Mouse (Mus musculus) midbrain, embryonic 14.5 days (tissue): ENCODE results near the gene Dctn3. TPM values are rescaled to one million over a fixed set of nuclear protein-coding genes. Genes with fewer than 3 reads are reported as not detected.
A peak's percentile ranks its signal among the peaks of the same experiment; 100 is the strongest.
"Not testable (repeated sequence)": the region's sequence is repeated elsewhere in the genome, so short reads cannot be mapped to it uniquely, and the experiment has no call there.

Experiments used
- ATAC-seq: fragments of 200-750 bp; cut with Nextera tagmentation; 2 replicates; pipeline ENCODE4 v1.8.0; 2017; ENCODE audit warnings: moderate number of reproducible peaks, moderate library complexity; ENCODE audit not compliant: low FRiP score, low TSS enrichment
- DNase-seq: peaks from one replicate; pipeline ENCODE4 v3.0.0-alpha.2; 2015
- H3K27ac ChIP-seq: fragments of 300-500 bp; sonication (generic); replicated peaks from 2 replicates; pipeline ENCODE4 v1.5.1; 2014; ENCODE audit warnings: mild to moderate bottlenecking, low read depth, low read length, moderate library complexity
- H3K27me3 ChIP-seq: fragments of 300-500 bp; sonication (generic); 2 replicates; pipeline ENCODE4 v1.6.1; 2014; ENCODE audit warnings: low read length, control low read depth, mixed read lengths; ENCODE audit not compliant: control insufficient read depth, insufficient read depth
- H3K36me3 ChIP-seq: fragments of 300-500 bp; sonication (generic); 2 replicates; pipeline ENCODE4 v1.6.1; 2014; ENCODE audit warnings: low read length, control low read depth; ENCODE audit not compliant: control insufficient read depth, insufficient read depth
- H3K4me1 ChIP-seq: fragments of 300-500 bp; sonication (generic); 2 replicates; pipeline ENCODE4 v1.6.1; 2014; ENCODE audit warnings: mild to moderate bottlenecking, antibody characterized with exemption, low read length, control low read depth; ENCODE audit not compliant: control insufficient read depth, insufficient read depth
- H3K4me2 ChIP-seq: fragments of 300-500 bp; sonication (generic); 2 replicates; pipeline ENCODE4 v1.6.1; 2014; ENCODE audit warnings: mild to moderate bottlenecking, low read length, moderate library complexity
- H3K4me3 ChIP-seq: fragments of 300-500 bp; sonication (generic); replicated peaks from 2 replicates; pipeline ENCODE4 v1.5.1; 2014; ENCODE audit warnings: low read depth, low read length
- H3K9ac ChIP-seq: fragments of 300-500 bp; sonication (generic); replicated peaks from 2 replicates; pipeline ENCODE4 v1.6.1; 2014; ENCODE audit warnings: mild to moderate bottlenecking, low read length, moderate library complexity
- H3K9me3 ChIP-seq: fragments of 300-500 bp; sonication (generic); 2 replicates; pipeline ENCODE4 v1.6.1; 2016; ENCODE audit warnings: low read length, control low read depth, mixed read lengths; ENCODE audit not compliant: control insufficient read depth
- WGBS: fragments of 180-500 bp; shearing (Covaris S2); extraction: QIAGEN DNeasy Blood & Tissue Kit; methylation state at CpG from one replicate; pipeline ENCODE4 v1.1.7; 2014; 5-methylcytosine and 5-hydroxymethylcytosine counted together
- polyA plus RNA-seq: library from polyadenylated mRNA; unstranded; fragments of >200 nt; fragmentation: Nextera tagmentation; extraction: Ambion mirVana; gene quantifications from 2 replicates; pipeline ENCODE4 v1.2.1, GENCODE M21; 2014

The Dctn3 gene
- polyA plus RNA-seq, 1 experiment from 2014 or later: 249 TPM

- no peak overlapping the region for H3K27ac ChIP-seq
- peaks cover 9% of the 10 kb centered on the region; the same call in 1 of the 2 replicates for H3K36me3 ChIP-seq
- no peak overlapping the region for H3K4me2 ChIP-seq
- H3K4me1 ChIP-seq: peaks cover 40% of the 10 kb centered on the region
- no peak overlapping the region for H3K9ac ChIP-seq
- no peak overlapping the region for H3K4me3 ChIP-seq
- 71% methylated on average over 4 of the region's 4 CpGs for WGBS
- no peak for ATAC-seq
- H3K27me3 ChIP-seq: no peaks in the 10 kb centered on the region
- DNase-seq: no peak
- H3K9me3 ChIP-seq: no peaks in the 10 kb centered on the region
These were observed 12.7 kb downstream of the Dctn3 start for GRCm38 (mm10) chr4:41710229-41710628.

DNA sequence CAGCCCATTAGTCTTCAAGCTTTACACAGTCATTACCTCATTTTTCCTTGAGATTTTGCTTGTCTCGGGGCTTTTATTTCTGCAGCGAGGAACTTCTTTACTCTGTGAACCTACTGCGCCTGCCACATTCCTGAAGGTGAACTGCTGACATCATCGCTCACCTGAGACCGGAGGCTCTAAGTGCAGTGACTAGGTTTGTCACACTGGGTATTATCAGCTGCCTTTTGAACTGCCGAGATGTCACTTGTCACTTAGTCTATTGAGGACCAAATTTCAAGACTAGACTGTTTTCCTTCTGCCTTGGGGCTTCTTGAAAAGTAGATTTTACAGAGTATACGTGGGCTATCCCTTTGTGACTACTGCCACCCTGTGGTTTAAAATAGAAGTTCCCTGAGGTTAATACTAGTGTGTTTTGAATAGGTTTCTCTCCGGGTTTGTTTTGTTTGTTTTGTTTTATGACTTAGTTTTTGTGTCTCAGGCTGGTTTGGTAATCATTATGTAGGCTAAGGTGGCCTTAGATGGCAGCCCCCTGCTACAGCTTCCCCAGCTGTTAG is 14.7 kb downstream of the Dctn3 start:
- Histone ChIP-seq H3K27ac (peak overlapping the region; percentile 72; the same call in 1 of the 2 replicates), H3K36me3 (peaks cover 5% of the 10 kb centered on the region; the same call in 1 of the 2 replicates), H3K9me3 (no peaks in the 10 kb centered on the region), H3K4me3 (no peak overlapping the region), H3K4me2 (no peak overlapping the region), H3K4me1 (peaks cover 40% of the 10 kb centered on the region), H3K9ac (no peak overlapping the region), H3K27me3 (no peaks in the 10 kb centered on the region)
- WGBS: 47% methylated on average over 8 of the region's 8 CpGs
- peak; percentile 92 for DNase-seq
- ATAC-seq: no peak

GRCm38 (mm10) chr4:41707011-41707535 is 15.9 kb downstream of the Dctn3 start:
- Histone ChIP-seq H3K27me3 (no peaks in the 10 kb centered on the region), H3K4me2 (peak overlapping the region; percentile 42), H3K9ac (no peak overlapping the region; the same call in 1 of the 2 replicates), H3K4me1 (peaks cover 31% of the 10 kb centered on the region), H3K27ac (peak overlapping the region; percentile 73), H3K9me3 (no peaks in the 10 kb centered on the region), H3K4me3 (no peak overlapping the region), H3K36me3 (peaks cover 5% of the 10 kb centered on the region; the same call in 1 of the 2 replicates)
- peak; percentile 93 for DNase-seq
- whole genome bisulfite sequencing: 0% methylated on average over 13 of the region's 13 CpGs
- ATAC-seq: peak; percentile 84

DNA sequence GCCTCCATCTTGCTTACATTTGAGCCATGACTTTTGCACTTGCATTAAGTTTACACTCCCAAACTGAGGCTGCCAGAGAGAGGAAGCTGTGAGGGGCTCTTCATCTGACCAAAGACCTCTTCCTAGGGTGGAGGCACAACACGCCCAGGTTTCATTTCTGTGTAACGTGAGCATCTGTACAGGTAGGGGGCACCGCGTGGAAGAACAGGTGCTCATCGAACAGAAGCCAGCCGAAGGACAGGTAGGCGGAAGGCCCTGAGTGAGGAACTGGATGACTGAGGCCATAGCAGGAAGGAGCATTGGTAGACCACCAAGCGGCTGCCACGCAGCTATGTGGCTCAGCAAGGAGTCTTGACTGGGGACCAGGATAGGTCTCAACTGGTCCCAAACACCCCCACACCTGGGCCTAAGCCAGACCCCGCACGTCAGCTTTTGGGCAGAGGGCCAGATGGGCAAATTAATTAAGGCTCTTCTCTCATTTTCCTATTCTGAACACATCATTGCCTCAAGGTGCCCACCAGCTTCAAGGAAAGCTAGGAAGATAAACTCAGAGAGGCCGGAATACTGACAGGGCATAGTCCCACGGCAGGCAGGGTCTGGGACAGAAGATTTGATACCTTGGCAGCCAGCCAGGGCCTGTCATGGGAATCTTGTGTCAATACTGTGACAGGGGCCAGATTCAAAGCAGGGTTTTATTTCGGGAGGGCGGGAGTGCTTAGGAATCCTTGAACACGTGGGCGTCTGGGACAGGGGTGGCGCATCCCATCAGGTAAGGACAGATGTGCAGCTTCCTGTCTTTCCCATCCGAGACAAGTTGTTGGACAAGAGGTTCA is 16.8 kb downstream of the Dctn3 start:
- H3K9ac ChIP-seq: no peak overlapping the region
- peak overlapping the region; percentile 42 for H3K4me2 ChIP-seq
- no peaks in the 10 kb centered on the region for H3K36me3 ChIP-seq
- H3K9me3 ChIP-seq: no peaks in the 10 kb centered on the region
- ATAC-seq (peak; percentile 32; the same call in 1 of the 2 replicates), DNase-seq (peak; percentile 69)
- no peak overlapping the region for H3K4me3 ChIP-seq
- WGBS: 45% methylated on average over 19 of the region's 19 CpGs
- H3K4me1 ChIP-seq: peaks cover 23% of the 10 kb centered on the region
- H3K27me3 ChIP-seq: no peaks in the 10 kb centered on the region
- peak overlapping the region; percentile 73 for H3K27ac ChIP-seq

- Histone ChIP-seq H3K4me2 (no peak overlapping the region), H3K4me3 (no peak overlapping the region), H3K36me3 (no peaks in the 10 kb centered on the region), H3K9ac (no peak overlapping the region), H3K27me3 (no peaks in the 10 kb centered on the region), H3K4me1 (peaks cover 23% of the 10 kb centered on the region), H3K27ac (no peak overlapping the region), H3K9me3 (no peaks in the 10 kb centered on the region)
- ATAC-seq: no peak
- DNase-seq: no peak
- 5% methylated on average over 5 of the region's 5 CpGs for WGBS
These were observed 18.3 kb downstream of the Dctn3 start for GRCm38 (mm10) chr4:41704651-41705050.

- not testable (repeated sequence) for H3K27ac ChIP-seq, ATAC-seq, H3K27me3 ChIP-seq, H3K4me2 ChIP-seq, DNase-seq, H3K9me3 ChIP-seq, H3K9ac ChIP-seq, H3K4me3 ChIP-seq, H3K36me3 ChIP-seq
- WGBS: 83% methylated on average over 2 of the region's 2 CpGs
- H3K4me1 ChIP-seq: peaks cover 15% of the 10 kb centered on the region
These were observed 20.7 kb downstream of the Dctn3 start for GRCm38 (mm10) chr4:41702226-41702625.

GRCm38 (mm10) chr4:41700224-41700623 is 22.7 kb downstream of the Dctn3 start:
- ATAC-seq, H3K27me3 ChIP-seq: not testable (repeated sequence)

GRCm38 (mm10) chr4:41699783-41700182 is 23.2 kb downstream of the Dctn3 start, which contains the start of gene Il11ra1:
TSS of gene Il11ra1 (plus strand) at chr4:41699989.
- H3K9ac ChIP-seq, H3K27ac ChIP-seq, DNase-seq, H3K4me1 ChIP-seq, H3K4me2 ChIP-seq, H3K36me3 ChIP-seq, H3K9me3 ChIP-seq, H3K4me3 ChIP-seq, ATAC-seq, H3K27me3 ChIP-seq: not testable (repeated sequence)
- 84% methylated on average over 10 of the region's 10 CpGs for WGBS

More at GRCm38 (mm10) chr4:41700224-41700623, 22.7 kb downstream of the Dctn3 start:
- H3K27ac ChIP-seq, H3K36me3 ChIP-seq, H3K4me1 ChIP-seq, DNase-seq, H3K4me3 ChIP-seq, H3K9me3 ChIP-seq, H3K4me2 ChIP-seq, H3K9ac ChIP-seq: not testable (repeated sequence)
- WGBS: 81% methylated on average over 2 of the region's 8 CpGs
